Mouse (Mus musculus) heart, adult 8-10 months (tissue): ENCODE results near the gene Olfr467. TPM values are rescaled to one million over a fixed set of nuclear protein-coding genes. Genes with fewer than 3 reads are reported as not detected.
"Not testable (repeated sequence)": the region's sequence is repeated elsewhere in the genome, so short reads cannot be mapped to it uniquely, and the experiment has no call there.

Source experiments
- DNase-seq: peaks from one replicate; pipeline ENCODE4 v3.0.0; 2022; ENCODE audit warnings: low spot score
- total RNA-seq, 4 experiments: library from RNA; stranded (reverse); gene quantifications; 2 replicates each; pipeline ENCODE4 v1.2.4; 2022

Gene Olfr467
- total RNA-seq, result not detected

DNA sequence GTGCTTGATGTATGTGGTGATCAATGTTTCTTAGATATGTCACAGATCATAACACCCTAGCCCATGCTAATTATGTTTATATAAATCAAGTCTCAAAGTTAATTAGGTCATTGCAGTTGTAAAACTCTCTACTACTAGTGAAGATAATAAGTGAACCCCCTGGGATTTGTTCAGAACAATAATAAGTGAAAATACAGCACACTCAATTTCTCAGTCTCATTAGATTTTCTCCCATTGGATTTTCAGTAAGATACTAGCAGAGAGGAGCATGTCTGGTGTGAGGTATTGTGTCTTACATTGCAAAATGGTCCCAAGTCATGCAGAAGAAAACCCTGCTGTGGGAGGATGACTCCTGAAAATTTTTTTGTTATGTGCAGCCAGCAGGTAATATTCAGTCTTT lies at the start of gene Olfr467:
Gene Olfr467, plus strand, starts transcription at position 301 of the 400 bp plus-strand sequence.
- DNase-seq, result no peak

GRCm38 (mm10) chr7:107770812-107771211 lies 41.3 kb upstream of the Olfr467 start:
- DNase-seq, result no peak

GRCm38 (mm10) chr7:107778216-107778615 lies 33.8 kb upstream of the Olfr467 start:
- no peak for DNase-seq

GRCm38 (mm10) chr7:107779611-107780010 lies 32.5 kb upstream of the Olfr467 start:
- peak; percentile 10 for DNase-seq

DNA sequence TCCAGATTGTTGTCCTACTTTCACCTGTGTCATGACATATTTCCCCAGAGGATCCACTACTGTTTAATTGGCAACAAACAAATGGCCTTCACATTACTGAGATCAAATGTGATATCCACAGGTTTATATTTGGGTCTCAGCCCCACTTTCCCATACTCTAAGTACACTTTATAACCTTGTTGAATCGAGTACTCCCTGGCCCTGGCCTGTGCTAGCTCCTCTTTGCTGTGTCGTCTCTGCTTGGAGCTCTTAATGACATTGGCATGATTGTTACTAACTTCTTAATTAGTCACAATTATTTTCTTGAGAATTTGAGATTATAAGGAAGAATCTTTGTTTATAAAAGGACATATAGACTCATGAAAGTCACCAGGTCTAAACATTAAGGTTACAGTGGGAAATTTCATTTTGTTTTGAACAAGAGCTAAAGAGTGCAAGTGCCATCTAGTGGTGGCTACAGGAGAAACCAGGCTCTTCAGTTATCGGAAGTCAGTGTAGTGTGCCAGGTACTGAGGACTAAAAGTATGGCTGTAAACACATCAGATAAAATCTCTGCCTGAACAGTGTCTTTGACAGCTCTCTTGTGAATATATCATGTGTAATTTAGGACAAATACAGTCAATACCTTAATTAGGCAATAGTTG lies 24.0 kb upstream of the Olfr467 start:
- no peak for DNase-seq

DNA sequence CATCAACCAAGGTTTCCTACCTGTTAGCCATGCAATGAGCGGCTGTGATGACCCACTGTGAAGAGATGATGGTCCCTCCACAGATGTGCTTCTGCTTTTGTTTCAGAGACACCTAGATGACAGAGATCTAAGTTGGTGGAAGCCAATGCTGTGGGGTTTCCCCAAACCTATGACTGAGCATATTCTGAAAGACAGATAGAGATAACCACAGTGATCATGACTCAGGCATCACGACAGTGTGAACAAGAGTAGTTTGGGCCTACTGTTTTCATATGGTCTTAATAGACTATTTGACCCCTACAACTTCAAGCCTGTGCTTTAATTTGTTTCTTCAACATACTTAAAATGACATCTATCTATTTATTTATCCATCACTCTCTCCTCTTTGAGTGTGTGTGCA lies 15.6 kb upstream of the Olfr467 start:
- DNase-seq, result no peak

GRCm38 (mm10) chr7:107801108-107801507 lies 11.0 kb upstream of the Olfr467 start, which contains the start of gene Ovch2:
TSS of gene Ovch2 (minus strand) at chr7:107801208.
- DNase-seq, result no peak

DNA sequence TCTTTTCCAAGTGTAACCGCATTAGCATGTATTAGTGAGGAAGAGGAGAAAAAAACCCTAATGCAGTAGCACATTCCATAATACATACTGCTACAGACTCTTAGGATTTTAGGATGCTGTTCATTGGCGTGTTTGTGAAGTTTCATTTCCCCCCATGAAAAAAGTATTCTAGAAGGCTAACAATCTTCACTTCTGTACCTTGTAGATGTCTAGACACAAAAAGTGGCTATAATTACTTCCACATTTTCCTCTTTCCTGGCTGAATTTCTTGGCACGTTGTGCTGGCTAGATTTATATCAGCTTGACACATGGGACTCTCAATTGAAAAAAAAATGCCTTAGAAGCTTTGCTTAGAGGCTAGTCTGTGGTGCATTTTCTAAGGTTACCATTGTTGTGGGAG lies 9.9 kb upstream of the Olfr467 start:
- DNase-seq, result no peak

- peak; percentile 2 for DNase-seq
Observed at GRCm38 (mm10) chr7:107819442-107819841, 7.4 kb downstream of the Olfr467 start.

DNA sequence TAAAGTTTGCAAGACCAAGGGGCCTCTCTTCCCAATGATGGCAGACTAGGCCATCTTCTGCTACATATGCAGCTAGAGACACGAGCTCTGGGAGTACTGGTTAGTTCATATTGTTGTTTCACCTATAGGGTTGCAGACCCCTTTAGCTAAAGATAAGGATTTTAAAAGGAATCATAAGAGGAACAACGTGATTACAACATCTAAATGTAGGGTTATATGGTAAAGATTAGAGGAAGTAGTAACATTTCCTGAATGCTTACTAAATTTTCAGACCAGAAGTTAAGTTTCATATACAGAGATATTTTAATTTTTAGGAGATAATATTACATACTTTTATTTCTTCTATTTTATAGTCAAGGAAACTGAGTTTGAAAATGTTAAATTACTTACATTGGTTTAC lies 11.8 kb downstream of the Olfr467 start:
- DNase-seq, result not testable (repeated sequence)

GRCm38 (mm10) chr7:107825441-107825840 lies 13.4 kb downstream of the Olfr467 start, which contains the start of gene Olfr469:
TSS of gene Olfr469 (minus strand) at chr7:107825541.
- DNase-seq, result not testable (repeated sequence)

DNA sequence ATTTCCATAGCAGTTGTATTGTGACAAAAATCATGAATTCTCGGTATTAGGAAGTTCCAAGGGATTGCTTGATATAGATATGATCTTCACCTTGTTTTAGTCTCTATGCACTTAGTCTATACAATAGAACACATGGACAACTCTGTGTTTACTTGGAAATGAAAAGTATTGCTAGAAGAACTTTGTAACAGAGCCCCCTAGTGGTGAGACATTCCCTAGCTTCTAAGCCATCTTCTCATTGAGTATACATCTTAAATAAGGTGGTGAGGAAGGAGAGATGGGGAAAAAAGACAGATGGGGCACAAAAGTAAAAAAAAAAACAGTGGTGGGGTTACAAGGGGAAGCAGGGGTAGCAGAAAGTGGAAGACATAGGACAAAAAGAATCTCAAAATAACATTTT lies 29.7 kb downstream of the Olfr467 start:
- no peak for DNase-seq

GRCm38 (mm10) chr7:107847390-107847789 lies 35.3 kb downstream of the Olfr467 start, which contains the start of gene Olfr470:
TSS of gene Olfr470 (minus strand) at chr7:107847490.
- not testable (repeated sequence) for DNase-seq

Other genes with a start within 250 kb of the Olfr467 start
- gene Olfml1, start 244.8 kb upstream of the Olfr467 start, total RNA-seq, result 1 to 10 TPM; 2.7 to 5.3 (median 4.5) TPM
- 10 to 100 TPM; 16.9 to 26.4 (median 20.6) TPM for gene Ppfibp2, start 217.1 kb upstream of the Olfr467 start, total RNA-seq
- not detected for gene 5330417H12Rik, start 187.1 kb upstream of the Olfr467 start, total RNA-seq
- under 1 TPM in 1 of 4 experiments, not detected in 3; 0.16 TPM for gene Cyb5r2, start 54.2 kb upstream of the Olfr467 start, total RNA-seq
- gene Ovch2, start 11.1 kb upstream of the Olfr467 start, total RNA-seq, result not detected
- gene Olfr469, start 13.3 kb downstream of the Olfr467 start, total RNA-seq, result not detected
- gene Olfr470, start 35.2 kb downstream of the Olfr467 start, total RNA-seq, result not detected
- not detected for gene Olfr472, start 85.6 kb downstream of the Olfr467 start, total RNA-seq
- not detected for gene Olfr473, start 118.2 kb downstream of the Olfr467 start, total RNA-seq
- not detected for gene Olfr474, start 142.4 kb downstream of the Olfr467 start, total RNA-seq
- gene Olfr476, start 152.5 kb downstream of the Olfr467 start, total RNA-seq, result not detected
- under 1 TPM in 1 of 4 experiments, not detected in 3; 0.09 TPM for gene Olfr477, start 174.4 kb downstream of the Olfr467 start, total RNA-seq
- not detected for gene Olfr478, start 221.7 kb downstream of the Olfr467 start, total RNA-seq
- not detected for gene Olfr479, start 238.4 kb downstream of the Olfr467 start, total RNA-seq